Mouse (Mus musculus) myocyte (in vitro differentiated cells): ENCODE measurements around the gene Tha1. TPM values are rescaled to one million over a fixed set of nuclear protein-coding genes. Genes with fewer than 3 reads are reported as not detected.

Source experiments
- H3K27me3 ChIP-seq: one replicate; pipeline ENCODE4 v1.6.1; 2011; ENCODE audit not compliant: control insufficient read depth, insufficient read depth, insufficient read length
- H3K36me3 ChIP-seq: one replicate; pipeline ENCODE4 v1.6.1; 2011; ENCODE audit not compliant: control insufficient read depth, insufficient read depth
- H3K4me2 ChIP-seq: one replicate; pipeline ENCODE4 v1.6.1; 2011; ENCODE audit warnings: low read depth, control low read depth
- H3K4me3 ChIP-seq: one replicate; pipeline ENCODE4 v1.5.1; 2011; ENCODE audit warnings: mild to moderate bottlenecking, control low read depth, moderate library complexity
- H3K79me2 ChIP-seq: one replicate; pipeline ENCODE4 v1.6.1; 2011; ENCODE audit not compliant: control insufficient read depth, insufficient read depth
- H3ac ChIP-seq: one replicate; pipeline ENCODE4 v1.6.1; 2011; ENCODE audit not compliant: control insufficient read depth, insufficient read length
- CEBPB ChIP-seq: IDR thresholded peaks from 2 replicates; pipeline ENCODE4 v1.6.1; 2011; ENCODE audit warnings: mild to moderate bottlenecking, moderate library complexity; ENCODE audit not compliant: poor library complexity, insufficient read depth, severe bottlenecking
- E2F4 ChIP-seq: IDR thresholded peaks from one replicate; pipeline ENCODE4 v1.6.1; 2011; ENCODE audit warnings: mild to moderate bottlenecking, control low read depth, moderate library complexity; ENCODE audit not compliant: insufficient read depth
- MAX ChIP-seq: IDR thresholded peaks from one replicate; pipeline ENCODE4 v1.6.1; 2011; ENCODE audit warnings: low read depth, mild to moderate bottlenecking, control low read depth
- MYOD1 ChIP-seq, 3 experiments: IDR thresholded peaks; one replicate each; pipeline ENCODE4 v1.6.1; 2011; ENCODE audit warnings: control low read depth in 2 of 3, low read depth in 2 of 3, mild to moderate bottlenecking in 2 of 3, moderate library complexity in 1 of 3; ENCODE audit not compliant: insufficient read length in 2 of 3, control insufficient read depth in 1 of 3
- MYOG ChIP-seq, 3 experiments: IDR thresholded peaks; one replicate each; pipeline ENCODE4 v1.6.1; 2011; ENCODE audit warnings: control low read depth in 2 of 3, low read depth in 2 of 3, mild to moderate bottlenecking in 2 of 3; ENCODE audit not compliant: insufficient read length in 2 of 3, control insufficient read depth in 1 of 3, insufficient read depth in 1 of 3
- POLR2A ChIP-seq: IDR thresholded peaks from one replicate; pipeline ENCODE4 v1.6.1; 2011; ENCODE audit warnings: low read depth, mild to moderate bottlenecking, control low read depth, moderate library complexity; ENCODE audit not compliant: insufficient read length
- POLR2AphosphoS2 ChIP-seq: IDR thresholded peaks from one replicate; pipeline ENCODE4 v1.6.1; 2011; ENCODE audit warnings: low read depth, control low read depth; ENCODE audit not compliant: insufficient read length
- REST ChIP-seq: IDR thresholded peaks from one replicate; pipeline ENCODE4 v1.6.1; 2011; ENCODE audit warnings: mild to moderate bottlenecking, control low read depth, moderate library complexity; ENCODE audit not compliant: insufficient read depth, insufficient read length
- SRF ChIP-seq: IDR thresholded peaks from one replicate; pipeline ENCODE4 v1.6.1; 2011; ENCODE audit warnings: low read depth; ENCODE audit not compliant: control insufficient read depth, insufficient read length
- TCF12 ChIP-seq: IDR thresholded peaks from one replicate; pipeline ENCODE4 v1.6.1; 2011; ENCODE audit warnings: mild to moderate bottlenecking, control low read depth; ENCODE audit not compliant: poor library complexity, insufficient read depth, severe bottlenecking
- TCF3 ChIP-seq: IDR thresholded peaks from one replicate; pipeline ENCODE4 v1.6.1; 2011; ENCODE audit warnings: low read depth, control low read depth; ENCODE audit not compliant: insufficient read length
- USF1 ChIP-seq: IDR thresholded peaks from one replicate; pipeline ENCODE4 v1.6.1; 2011; ENCODE audit warnings: low read depth, mild to moderate bottlenecking, control low read depth, moderate library complexity
- polyA plus RNA-seq: library from polyadenylated mRNA; unstranded; fragments of >200 nt; fragmentation: generic; extraction: Trizol; gene quantifications from one replicate; pipeline ENCODE4 v1.2.1, GENCODE M21; 2012; ENCODE audit warnings: missing spikeins

The Tha1 gene
- polyA plus RNA-seq, 1 experiment: 2.5 TPM

GRCm38 (mm10) chr11:117881787-117882186 is 8.5 kb upstream of the Tha1 start:
- no peaks in the 10 kb centered on the region for H3K27me3 ChIP-seq
- H3K36me3 ChIP-seq: no peaks in the 10 kb centered on the region
- H3K4me2 ChIP-seq: no peak overlapping the region
- no peaks in the 10 kb centered on the region for H3K79me2 ChIP-seq
- TF ChIP-seq CEBPB (no peak), POLR2A (no peak), MAX (no peak), REST (no peak), E2F4 (no peak), POLR2AphosphoS2 (no peak), TCF12 (no peak), MYOD1 (IDR thresholded peaks at IDR 0.05; ENCODE audit: control insufficient read depth in 1 of 3, insufficient read length in 2 of 3, low read depth in 2 of 3) (no peak), TCF3 (no peak), MYOG (IDR thresholded peaks at IDR 0.05; ENCODE audit: control insufficient read depth in 1 of 3, insufficient read depth in 1 of 3, insufficient read length in 2 of 3, low read depth in 2 of 3) (no peak), SRF (no peak)
- no peak overlapping the region for H3K4me3 ChIP-seq
- H3ac ChIP-seq: no peak overlapping the region

GRCm38 (mm10) chr11:117880977-117881358 is 7.7 kb upstream of the Tha1 start:
- H3K4me2 ChIP-seq: no peak overlapping the region
- no peaks in the 10 kb centered on the region for H3K79me2 ChIP-seq
- TF ChIP-seq USF1: peak; percentile 44
- TF ChIP-seq MAX: no peak
- H3K27me3 ChIP-seq: no peaks in the 10 kb centered on the region
- H3K36me3 ChIP-seq: no peaks in the 10 kb centered on the region
- H3K4me3 ChIP-seq: no peak overlapping the region
- no peak overlapping the region for H3ac ChIP-seq

GRCm38 (mm10) chr11:117880336-117880976 is 7.2 kb upstream of the Tha1 start:
- Histone ChIP-seq H3ac (no peak overlapping the region), H3K4me2 (no peak overlapping the region), H3K4me3 (no peak overlapping the region), H3K36me3 (no peaks in the 10 kb centered on the region), H3K27me3 (no peaks in the 10 kb centered on the region), H3K79me2 (no peaks in the 10 kb centered on the region)
- TF ChIP-seq TCF3 (no peak), MYOD1 (IDR thresholded peaks at IDR 0.05; ENCODE audit: control insufficient read depth in 1 of 3, insufficient read length in 2 of 3, low read depth in 2 of 3) (peak in 2 of 3 experiments; percentile 13 to 64), MYOG (IDR thresholded peaks at IDR 0.05; ENCODE audit: control insufficient read depth in 1 of 3, insufficient read depth in 1 of 3, insufficient read length in 2 of 3, low read depth in 2 of 3) (peak in 1 of 3 experiments; percentile 13)

- H3K36me3 ChIP-seq: no peaks in the 10 kb centered on the region
- TF ChIP-seq MYOD1 (IDR thresholded peaks at IDR 0.05; ENCODE audit: control insufficient read depth in 1 of 3, insufficient read length in 2 of 3, low read depth in 2 of 3) (no peak), MYOG (IDR thresholded peaks at IDR 0.05; ENCODE audit: control insufficient read depth in 1 of 3, insufficient read depth in 1 of 3, insufficient read length in 2 of 3, low read depth in 2 of 3) (no peak), POLR2A (no peak), CEBPB (no peak), POLR2AphosphoS2 (no peak), SRF (no peak), REST (no peak), TCF12 (no peak), USF1 (no peak), TCF3 (no peak), MAX (no peak), E2F4 (no peak)
- H3K4me2 ChIP-seq: no peak overlapping the region
- H3K79me2 ChIP-seq: no peaks in the 10 kb centered on the region
- no peaks in the 10 kb centered on the region for H3K27me3 ChIP-seq
- no peak overlapping the region for H3K4me3 ChIP-seq
- no peak overlapping the region for H3ac ChIP-seq
These were observed 6.4 kb upstream of the Tha1 start for GRCm38 (mm10) chr11:117879676-117880075.

GRCm38 (mm10) chr11:117878892-117879291 is 5.6 kb upstream of the Tha1 start:
- Histone ChIP-seq H3K79me2 (no peaks in the 10 kb centered on the region), H3K4me2 (no peak overlapping the region), H3ac (no peak overlapping the region), H3K4me3 (no peak overlapping the region), H3K36me3 (no peaks in the 10 kb centered on the region), H3K27me3 (no peaks in the 10 kb centered on the region)
- TF ChIP-seq POLR2AphosphoS2 (no peak), SRF (no peak), USF1 (no peak), TCF3 (no peak), MYOD1 (IDR thresholded peaks at IDR 0.05; ENCODE audit: control insufficient read depth in 1 of 3, insufficient read length in 2 of 3, low read depth in 2 of 3) (no peak), TCF12 (no peak), CEBPB (no peak), POLR2A (no peak), MYOG (IDR thresholded peaks at IDR 0.05; ENCODE audit: control insufficient read depth in 1 of 3, insufficient read depth in 1 of 3, insufficient read length in 2 of 3, low read depth in 2 of 3) (no peak), MAX (no peak), E2F4 (no peak)
